Mouse (Mus musculus) adrenal gland, adult 2 months (tissue): ENCODE measurements around the gene Cbx7. TPM values are rescaled to one million over a fixed set of nuclear protein-coding genes. Genes with fewer than 3 reads are reported as not detected.

Experiments
- DNase-seq: peaks from one replicate; pipeline ENCODE4 v3.0.0; 2021
- polyA plus RNA-seq: library from polyadenylated mRNA; depleted of rRNA; stranded (reverse); fragments of >200 nt; gene quantifications from 2 replicates; pipeline ENCODE4 v1.2.3, GENCODE M21; 2012
- total RNA-seq, 2 experiments: library from RNA; stranded (reverse); gene quantifications; 2 replicates each; pipeline ENCODE4 v1.2.3; 2021

Cbx7 gene
- total and polyA plus RNA-seq, 3 experiments, result 15.6 to 35.2 (median 29.8) TPM

DNA sequence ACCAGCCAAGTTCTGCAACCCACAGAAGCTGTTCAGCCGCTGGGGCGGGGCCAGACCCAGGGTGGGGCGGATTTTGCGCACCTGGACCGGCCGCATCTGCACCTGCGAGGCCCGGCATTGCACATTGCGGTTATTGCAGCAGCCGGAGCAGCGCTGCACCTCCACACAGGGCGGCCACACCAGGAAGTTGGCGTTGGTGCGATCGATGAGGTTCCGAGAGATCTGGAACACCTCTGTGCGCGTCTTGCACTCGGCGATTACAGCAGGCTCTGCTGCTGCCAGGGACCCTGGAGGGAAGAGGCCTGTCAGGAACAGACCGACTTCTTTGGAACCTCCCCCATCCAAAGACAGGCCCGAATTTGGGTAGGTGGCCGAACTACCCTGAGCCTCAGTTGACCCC lies 30.7 kb upstream of the Cbx7 start:
- DNase-seq, result no peak

GRCm38 (mm10) chr15:80000694-80001093 lies 29.8 kb upstream of the Cbx7 start:
- peak; percentile 68 for DNase-seq

- DNase-seq, result no peak
These were observed 27.1 kb upstream of the Cbx7 start for GRCm38 (mm10) chr15:79997988-79998387.

- DNase-seq, result no peak
These were observed 25.9 kb upstream of the Cbx7 start for GRCm38 (mm10) chr15:79996781-79997180.

- DNase-seq, result no peak
These were observed 24.6 kb upstream of the Cbx7 start for GRCm38 (mm10) chr15:79995552-79995951.

GRCm38 (mm10) chr15:79994566-79994965 lies 23.6 kb upstream of the Cbx7 start:
- no peak for DNase-seq

GRCm38 (mm10) chr15:79986182-79986581 lies 15.3 kb upstream of the Cbx7 start:
- no peak for DNase-seq

DNA sequence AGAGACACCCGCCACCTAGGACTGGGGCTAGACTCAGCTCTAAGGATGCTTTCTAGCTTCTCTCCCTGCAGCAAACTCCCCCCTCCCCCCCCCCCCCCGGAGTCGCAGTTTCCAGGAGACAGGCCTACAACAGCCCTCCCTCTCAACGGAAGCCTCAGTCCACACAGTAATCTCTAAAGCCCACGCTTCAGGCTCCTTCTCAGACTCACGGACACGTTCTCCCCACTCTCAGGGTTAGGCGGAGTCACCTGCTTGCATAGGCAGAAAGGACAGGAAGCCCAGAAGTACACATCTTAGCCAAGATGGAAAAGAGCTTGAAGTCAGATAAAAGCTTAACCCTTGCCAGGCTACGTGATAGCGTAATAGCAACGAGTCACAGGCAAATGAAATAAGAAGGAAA lies 14.6 kb upstream of the Cbx7 start:
- DNase-seq, result no peak

GRCm38 (mm10) chr15:79984152-79984551 lies 13.2 kb upstream of the Cbx7 start:
- DNase-seq, result no peak

- DNase-seq, result no peak
These were observed 9.8 kb upstream of the Cbx7 start for GRCm38 (mm10) chr15:79980716-79981115.

DNA sequence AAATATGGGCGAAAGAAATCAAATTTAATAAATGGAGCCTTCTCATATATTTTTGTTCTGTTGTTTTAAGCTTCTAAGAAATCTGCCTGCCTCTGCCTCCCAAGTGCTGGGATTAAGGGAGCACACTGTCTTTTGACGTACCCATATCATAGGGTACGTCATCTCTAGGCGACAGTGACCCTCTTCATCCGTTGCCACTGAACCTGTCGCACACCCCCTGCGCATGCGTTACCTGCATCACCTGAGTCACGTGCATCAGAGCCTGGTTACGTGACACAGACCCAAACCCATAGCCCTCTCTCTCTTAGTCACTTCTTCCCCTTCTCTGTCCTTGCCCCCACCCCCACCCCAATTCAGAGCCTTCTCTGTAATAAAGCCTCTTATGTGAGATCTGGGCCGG lies 1.3 kb upstream of the Cbx7 start:
- DNase-seq, result no peak

DNA sequence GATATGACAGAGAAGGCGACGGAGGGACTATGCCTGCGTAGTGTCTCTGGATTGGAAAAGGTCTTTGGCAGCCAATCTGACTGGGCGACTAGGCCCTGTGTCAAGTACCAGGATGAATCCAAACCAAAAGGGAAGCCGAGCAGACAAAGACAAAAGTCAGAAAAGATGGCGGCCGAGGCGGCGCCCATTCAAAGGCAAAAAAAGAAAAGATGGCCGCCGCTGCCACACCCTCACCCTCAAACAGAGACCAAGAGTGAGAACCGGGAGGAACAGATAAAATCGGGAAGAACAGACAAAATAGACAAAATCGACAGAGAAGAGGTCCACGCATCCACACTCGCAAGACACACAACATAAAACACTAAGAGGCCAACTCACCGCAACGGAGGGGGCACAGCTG lies 428 bp downstream of the Cbx7 start:
- DNase-seq, result no peak

DNA sequence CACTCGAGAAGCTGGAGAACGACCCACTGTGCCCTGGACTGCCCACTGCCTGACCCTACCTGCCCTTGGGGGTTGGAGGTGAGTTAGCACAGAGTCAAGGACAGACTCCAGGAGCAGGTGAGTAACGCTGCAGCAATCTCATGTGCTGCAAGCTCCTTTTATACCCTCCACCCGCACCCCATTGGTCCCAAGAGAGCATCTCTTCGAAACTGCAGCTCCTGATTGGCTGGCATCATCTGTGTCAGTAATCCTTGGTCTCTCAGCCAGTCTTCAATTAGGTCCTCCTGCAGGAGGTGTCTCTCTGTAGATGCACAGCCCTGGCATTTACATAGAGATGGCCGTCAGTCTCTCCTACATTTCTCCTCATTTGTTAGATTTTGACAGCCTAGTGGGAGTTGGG lies 3.6 kb downstream of the Cbx7 start:
- DNase-seq, result no peak

GRCm38 (mm10) chr15:79964376-79964775 lies 6.5 kb downstream of the Cbx7 start:
- DNase-seq, result no peak

DNA sequence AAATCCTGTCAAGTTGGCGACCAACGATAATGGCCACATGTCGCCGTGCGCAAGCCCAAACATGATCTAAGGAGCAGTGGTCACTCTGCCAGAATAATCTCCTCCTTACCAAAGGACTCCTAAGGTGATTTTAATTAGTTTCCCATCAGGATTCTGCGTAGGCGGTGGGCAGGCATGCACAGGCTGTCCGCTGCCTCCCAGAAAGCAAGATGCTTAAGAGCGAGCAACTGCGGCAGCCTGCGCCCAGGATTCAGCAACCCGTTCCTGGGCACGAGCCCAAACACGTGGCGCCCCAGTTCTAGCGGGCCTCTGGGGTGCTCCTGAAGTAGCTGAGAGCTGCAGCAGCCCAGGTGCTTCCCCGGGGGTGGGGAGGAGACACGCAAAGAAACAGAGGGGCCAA lies 8.3 kb downstream of the Cbx7 start:
- DNase-seq, result no peak

GRCm38 (mm10) chr15:79961366-79961921 lies 9.5 kb downstream of the Cbx7 start:
- DNase-seq, result no peak

- no peak for DNase-seq
These were observed 12.5 kb downstream of the Cbx7 start for GRCm38 (mm10) chr15:79958418-79958817.

DNA sequence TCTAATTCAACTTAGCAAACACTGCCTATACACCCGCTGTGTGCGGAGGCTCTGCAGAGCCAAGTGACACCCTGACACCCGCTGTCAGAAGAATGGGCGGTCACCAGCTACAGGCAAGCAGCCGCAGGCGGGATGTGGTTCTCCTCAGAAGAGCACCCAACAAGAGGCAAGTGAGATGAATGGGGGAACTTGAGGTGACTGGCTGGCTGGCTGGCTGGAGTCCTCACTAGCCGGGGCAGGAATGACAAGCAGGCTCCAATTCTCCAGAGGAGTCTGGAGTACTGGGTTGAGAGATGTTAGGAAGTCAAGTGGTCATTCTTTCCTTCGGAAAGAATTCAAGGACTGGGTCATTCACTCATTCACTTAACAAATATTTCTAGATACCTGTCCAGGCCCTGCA lies 14.4 kb downstream of the Cbx7 start:
- DNase-seq, result no peak

- no peak for DNase-seq
These were observed 17.4 kb downstream of the Cbx7 start for GRCm38 (mm10) chr15:79953470-79953869.

GRCm38 (mm10) chr15:79952504-79953231 lies 18.3 kb downstream of the Cbx7 start:
- peak; percentile 93 for DNase-seq

DNA sequence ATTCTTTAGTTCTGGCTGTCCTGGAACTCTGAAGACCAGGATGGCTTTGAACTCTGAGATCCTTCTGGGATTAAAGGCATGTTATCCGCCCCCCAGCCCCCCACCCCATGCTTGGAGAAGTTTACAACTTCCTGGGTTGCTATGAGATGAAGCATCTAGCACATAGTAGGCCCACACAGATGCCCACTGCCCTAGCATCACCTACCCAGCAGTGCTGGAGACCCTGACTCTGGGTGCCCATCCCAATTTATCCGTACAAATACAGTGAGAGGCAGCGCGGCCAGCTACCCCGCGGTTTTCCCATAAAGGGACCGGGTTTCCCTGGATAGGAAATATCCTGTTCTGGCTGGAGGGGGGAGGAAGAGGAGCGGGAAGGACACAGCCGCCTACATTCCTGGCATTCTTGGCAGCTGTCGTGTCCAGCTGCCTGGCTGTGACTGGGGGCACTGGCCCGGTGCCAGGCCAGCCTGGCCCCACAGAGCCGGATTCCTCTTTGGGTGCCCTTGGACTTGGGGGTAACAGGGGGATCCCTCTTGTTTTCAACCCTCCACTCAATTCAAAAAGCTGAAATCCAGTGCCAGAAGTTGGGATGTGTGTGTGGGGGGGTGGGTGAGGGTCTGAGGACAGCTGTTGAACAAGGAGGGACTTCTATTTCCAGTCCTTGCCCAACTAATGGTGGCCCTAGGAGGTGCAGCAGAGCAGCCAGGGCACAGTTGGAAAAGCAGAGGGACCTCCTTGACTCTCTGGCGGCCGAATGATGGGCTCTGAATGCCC lies 19.0 kb downstream of the Cbx7 start:
- DNase-seq, result peak; percentile 84

DNA sequence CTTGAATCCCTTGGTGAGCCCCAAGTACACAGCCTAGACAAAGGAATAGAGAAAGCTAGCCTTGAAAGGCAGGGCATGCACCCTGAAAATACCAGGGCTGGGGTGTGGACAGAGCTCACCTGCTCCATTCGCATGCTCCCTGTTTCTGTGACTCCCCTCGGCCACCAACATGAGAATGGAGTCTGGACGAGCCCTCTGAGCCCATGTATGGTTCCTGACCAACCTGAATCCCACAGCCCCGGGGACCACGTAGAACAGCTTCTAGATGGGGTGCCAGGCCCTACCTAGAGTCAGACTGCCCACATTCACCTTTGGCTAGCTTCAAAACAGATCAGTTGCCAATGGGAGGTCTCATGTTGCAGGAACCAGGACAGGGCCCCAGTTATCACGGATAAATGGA lies 19.7 kb downstream of the Cbx7 start:
- DNase-seq, result no peak

DNA sequence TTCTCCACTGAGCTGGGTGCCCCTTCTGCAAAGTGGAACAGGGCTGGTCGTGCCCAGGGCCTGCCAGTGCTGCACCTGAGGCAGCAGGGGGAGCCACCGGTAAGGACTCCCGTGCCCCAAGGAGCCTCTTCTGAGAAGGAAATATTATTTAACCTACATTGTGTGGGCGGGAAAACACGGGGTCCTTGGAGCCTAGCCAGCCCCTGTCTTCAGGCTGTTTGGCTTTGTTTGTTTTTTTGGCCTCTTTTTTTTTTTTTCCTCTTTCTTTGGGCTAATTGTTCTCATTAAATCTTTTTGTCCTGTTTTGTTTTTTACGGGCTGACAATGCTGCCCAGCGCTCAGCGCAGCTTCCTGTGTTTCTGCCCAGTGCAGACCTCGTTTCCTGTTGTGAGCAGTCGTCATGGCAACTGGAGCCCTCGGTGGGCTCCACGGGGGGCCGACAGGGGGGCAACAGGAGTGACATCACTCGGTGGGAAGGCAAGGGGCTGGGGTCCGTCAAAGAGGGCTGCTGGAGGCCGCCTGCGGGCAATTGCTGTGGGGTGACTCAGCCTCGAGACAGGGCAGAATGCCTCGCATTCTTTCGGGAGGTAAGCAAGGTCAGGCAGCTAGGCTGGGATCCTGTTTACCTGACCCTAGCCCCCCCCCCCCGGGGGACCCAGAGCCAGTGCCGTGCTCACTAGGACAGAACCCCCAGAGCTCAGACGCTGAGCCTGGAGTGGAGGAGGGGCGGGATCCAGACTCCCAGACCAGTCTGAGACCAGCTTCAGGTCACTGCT lies 20.5 kb downstream of the Cbx7 start:
- peak; percentile 81 for DNase-seq
